Mouse (Mus musculus): Measurements from ENCODE around the gene Rsu1.

DNA sequence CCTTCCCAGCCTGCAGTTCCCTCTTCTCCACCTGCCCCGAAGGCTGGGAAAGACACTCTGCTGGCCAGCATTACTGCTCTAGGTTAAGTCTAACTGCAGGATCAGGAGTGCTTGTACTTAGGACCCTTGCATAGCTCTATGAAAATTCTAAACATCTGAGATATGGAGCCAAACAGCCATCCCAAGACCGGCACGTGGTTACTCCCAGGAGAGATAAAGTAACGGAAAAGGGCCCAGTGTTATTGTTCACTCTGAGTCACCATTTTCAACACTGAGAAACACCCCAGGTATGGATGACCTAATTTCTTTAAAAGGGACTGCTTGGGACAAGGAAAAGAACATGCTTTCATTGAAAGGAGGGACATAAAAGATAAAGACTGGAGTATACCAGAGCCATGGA is 45.2 kb downstream of the Rsu1 start:
- TF ChIP-seq CTCF (IDR thresholded peaks at IDR 0.05) (no peak), EP300 (IDR thresholded peaks at IDR 0.05) (no peak)
